Mouse (Mus musculus) neural tube, embryonic 13.5 days (tissue): ENCODE data around the gene Gorasp1. TPM values are rescaled to one million over a fixed set of nuclear protein-coding genes. Genes with fewer than 3 reads are reported as not detected.

Experiments
- ATAC-seq: fragments of 200-750 bp; cut with Nextera tagmentation; 2 replicates; pipeline ENCODE4 v1.8.0; 2017; ENCODE audit warnings: low read depth, mild to moderate bottlenecking, moderate TSS enrichment, moderate library complexity
- H3K27ac ChIP-seq: fragments of 300-500 bp; sonication (generic); replicated peaks from 2 replicates; pipeline ENCODE4 v1.5.1; 2015; ENCODE audit warnings: moderate library complexity, mild to moderate bottlenecking, inconsistent platforms
- H3K27me3 ChIP-seq: fragments of 300-500 bp; sonication (generic); 2 replicates; pipeline ENCODE4 v1.6.1; 2015; ENCODE audit warnings: mild to moderate bottlenecking, inconsistent platforms
- H3K36me3 ChIP-seq: fragments of 300-500 bp; sonication (generic); 2 replicates; pipeline ENCODE4 v1.6.1; 2015; ENCODE audit warnings: mild to moderate bottlenecking, inconsistent platforms
- H3K4me1 ChIP-seq: fragments of 300-500 bp; sonication (generic); replicated peaks from 2 replicates; pipeline ENCODE4 v1.6.1; 2015; ENCODE audit warnings: inconsistent platforms
- H3K4me2 ChIP-seq: fragments of 300-500 bp; sonication (generic); 2 replicates; pipeline ENCODE4 v1.6.1; 2015; ENCODE audit warnings: inconsistent platforms, mild to moderate bottlenecking, moderate library complexity
- H3K4me3 ChIP-seq: fragments of 300-500 bp; sonication (generic); 2 replicates; pipeline ENCODE4 v1.5.1; 2015; ENCODE audit warnings: mild to moderate bottlenecking, inconsistent platforms
- H3K9ac ChIP-seq: fragments of 300-500 bp; sonication (generic); 2 replicates; pipeline ENCODE4 v1.6.1; 2015; ENCODE audit warnings: moderate library complexity, mild to moderate bottlenecking, inconsistent platforms
- H3K9me3 ChIP-seq: fragments of 300-500 bp; sonication (generic); 2 replicates; pipeline ENCODE4 v1.6.1; 2016; ENCODE audit warnings: inconsistent platforms
- WGBS: fragments of 180-500 bp; shearing (Covaris S2); methylation state at CpG from one replicate; pipeline ENCODE4 v1.1.7; 2015; 5-methylcytosine and 5-hydroxymethylcytosine counted together
- polyA plus RNA-seq: library from polyadenylated mRNA; unstranded; fragments of >200 nt; fragmentation: Nextera tagmentation; extraction: Ambion mirVana; gene quantifications from 2 replicates; pipeline ENCODE4 v1.2.1, GENCODE M21; 2015

The Gorasp1 gene
- polyA plus RNA-seq, 1 experiment from 2014 or later = 22.9 TPM

DNA sequence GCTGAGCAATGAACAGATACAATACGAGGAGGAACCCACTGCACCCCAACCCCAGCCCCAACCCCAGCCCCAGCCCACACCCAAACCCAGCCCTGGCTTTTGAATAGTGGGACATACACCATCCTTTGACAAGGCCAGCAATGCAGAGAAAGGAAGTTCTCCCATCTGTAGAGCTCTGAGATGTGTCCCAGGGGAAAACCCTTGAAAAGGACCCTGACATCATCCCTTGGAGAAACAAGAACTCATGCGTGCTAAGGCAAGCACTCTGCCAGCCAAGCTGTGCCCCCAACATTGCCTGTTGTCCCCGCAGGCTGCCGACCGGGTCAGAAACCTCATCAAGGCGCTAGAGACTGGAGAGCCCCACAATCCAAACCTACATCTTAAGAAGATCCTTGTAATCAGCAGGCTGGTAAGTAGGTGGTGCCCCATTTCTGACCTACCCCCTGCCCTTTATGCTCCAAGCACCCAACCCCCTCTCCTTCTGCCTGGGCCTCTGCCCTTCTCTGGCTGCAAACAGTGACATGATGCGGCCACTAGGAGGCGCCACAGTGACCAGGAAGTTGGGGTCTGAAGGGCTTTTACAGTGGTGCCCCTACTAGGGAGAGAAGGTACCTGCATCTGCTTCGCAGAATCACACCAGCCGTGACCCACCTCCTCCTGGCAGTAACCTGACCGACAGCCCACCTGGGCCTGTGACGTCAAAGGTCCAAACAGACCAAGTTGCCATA is 8.0 kb upstream of the Gorasp1 start:
- Histone ChIP-seq H3K4me3 (no peak overlapping the region), H3K9ac (no peak overlapping the region), H3K27ac (no peak overlapping the region), H3K27me3 (no peaks in the 10 kb centered on the region), H3K9me3 (no peaks in the 10 kb centered on the region), H3K4me2 (no peak overlapping the region), H3K4me1 (no peaks in the 10 kb centered on the region), H3K36me3 (no peaks in the 10 kb centered on the region)
- WGBS = 72% methylated on average over 12 of the region's 12 CpGs
- ATAC-seq = no peak

DNA sequence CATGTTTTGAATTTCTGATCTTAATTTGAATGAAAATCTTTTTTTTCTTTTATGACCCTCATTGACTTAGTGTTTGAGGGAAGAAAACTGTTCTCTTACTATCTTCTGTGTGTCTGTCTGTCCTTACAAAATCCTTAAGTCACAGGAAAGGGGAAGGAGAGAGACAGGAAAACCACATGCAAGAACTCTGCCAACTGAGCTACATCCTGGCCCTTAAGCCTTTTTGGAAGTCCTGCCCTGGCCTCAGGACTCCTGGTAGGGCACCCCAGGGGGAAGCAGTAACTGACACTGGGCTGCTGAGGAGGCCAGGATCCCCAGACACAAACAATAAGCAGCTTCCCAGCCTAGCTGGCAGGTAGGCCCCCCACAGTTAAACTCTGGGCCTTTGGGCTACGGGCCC is 6.0 kb upstream of the Gorasp1 start:
- no peaks in the 10 kb centered on the region for H3K27me3 ChIP-seq
- no peak overlapping the region for H3K4me3 ChIP-seq
- ATAC-seq = no peak
- H3K9ac ChIP-seq = no peak overlapping the region
- H3K27ac ChIP-seq = no peak overlapping the region
- 73% methylated on average over 1 of the region's 1 CpGs for WGBS
- H3K9me3 ChIP-seq = no peaks in the 10 kb centered on the region
- H3K4me2 ChIP-seq = no peak overlapping the region
- H3K4me1 ChIP-seq = no peaks in the 10 kb centered on the region
- no peaks in the 10 kb centered on the region for H3K36me3 ChIP-seq

DNA sequence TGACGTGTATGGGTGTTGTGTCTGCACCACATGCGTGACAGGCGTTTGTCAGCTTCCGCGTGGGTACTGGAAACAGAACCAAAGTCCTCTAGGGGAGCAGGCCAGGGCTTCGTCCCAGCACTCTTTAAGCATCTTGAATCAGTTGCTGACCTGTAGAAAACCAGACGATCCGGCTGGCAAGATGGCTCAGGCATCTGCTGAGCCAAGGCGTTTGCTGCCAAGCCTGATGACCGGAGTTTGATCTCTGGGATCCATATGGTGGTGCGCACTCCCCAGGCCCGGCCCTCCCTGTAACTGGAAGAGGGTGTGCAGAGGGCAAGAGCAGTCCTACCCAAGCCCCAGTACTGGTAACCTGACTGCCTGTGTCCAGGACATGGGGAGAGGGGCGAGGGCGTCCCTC is 4.5 kb upstream of the Gorasp1 start:
- H3K9me3 ChIP-seq = no peaks in the 10 kb centered on the region
- 90% methylated on average over 14 of the region's 14 CpGs for WGBS
- no peak overlapping the region for H3K4me3 ChIP-seq
- H3K9ac ChIP-seq = no peak overlapping the region
- peaks cover 6% of the 10 kb centered on the region for H3K4me1 ChIP-seq
- no peaks in the 10 kb centered on the region for H3K27me3 ChIP-seq
- H3K27ac ChIP-seq = no peak overlapping the region
- no peaks in the 10 kb centered on the region for H3K36me3 ChIP-seq
- no peak for ATAC-seq
- no peak overlapping the region for H3K4me2 ChIP-seq

DNA sequence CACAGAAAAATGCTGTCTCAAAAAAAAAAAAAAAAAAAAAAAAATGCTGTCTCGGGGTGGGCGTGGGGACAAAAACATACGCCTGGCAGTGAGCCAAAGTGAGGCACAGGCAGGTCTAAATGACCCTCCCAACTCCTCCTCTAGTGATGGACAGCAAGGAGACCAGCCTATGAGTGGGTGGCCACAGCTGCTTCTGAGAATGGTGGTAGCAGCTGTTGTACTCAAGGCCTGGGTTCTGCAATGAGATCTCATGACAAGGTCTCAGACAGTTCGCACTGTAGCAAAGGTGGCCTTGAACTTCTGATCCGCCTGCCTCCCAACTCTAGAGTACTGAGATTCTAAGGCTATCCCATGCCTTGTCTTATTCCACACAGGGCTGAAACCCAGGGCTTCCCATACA is 4.0 kb upstream of the Gorasp1 start:
- ATAC-seq = no peak

DNA sequence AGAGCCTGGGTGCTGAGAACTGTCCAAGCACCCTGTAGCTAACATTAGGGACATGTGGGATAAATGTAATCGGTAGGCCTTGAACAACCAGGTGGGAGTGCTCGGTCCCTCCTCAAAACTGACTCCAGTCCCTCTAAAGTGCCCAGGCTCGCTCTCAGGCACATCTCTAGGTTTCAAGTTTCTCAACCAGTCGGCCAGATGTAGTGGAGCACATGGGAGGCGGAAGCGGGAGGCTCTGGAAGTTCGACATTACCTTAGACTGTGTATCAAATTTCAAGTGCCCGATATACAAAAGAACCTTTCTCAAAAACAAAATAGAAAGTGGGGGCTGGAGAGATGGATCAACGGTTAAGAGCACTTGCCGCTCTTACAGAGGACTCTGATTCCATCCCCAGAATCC is 2.3 kb upstream of the Gorasp1 start:
- Histone ChIP-seq H3K9ac (no peak overlapping the region), H3K27me3 (no peaks in the 10 kb centered on the region), H3K27ac (no peak overlapping the region), H3K4me1 (peaks cover 21% of the 10 kb centered on the region), H3K4me3 (no peak overlapping the region), H3K9me3 (no peaks in the 10 kb centered on the region), H3K36me3 (no peaks in the 10 kb centered on the region), H3K4me2 (no peak overlapping the region)
- ATAC-seq = no peak
- WGBS = 75% methylated on average over 10 of the region's 10 CpGs

More for the DNA sequence above, 4.0 kb upstream of the Gorasp1 start:
- Histone ChIP-seq H3K4me2 (no peak overlapping the region), H3K27ac (no peak overlapping the region), H3K9ac (no peak overlapping the region), H3K4me3 (no peak overlapping the region), H3K9me3 (no peaks in the 10 kb centered on the region), H3K36me3 (no peaks in the 10 kb centered on the region), H3K27me3 (no peaks in the 10 kb centered on the region), H3K4me1 (peaks cover 11% of the 10 kb centered on the region)
- WGBS = 87% methylated on average over 5 of the region's 5 CpGs

DNA sequence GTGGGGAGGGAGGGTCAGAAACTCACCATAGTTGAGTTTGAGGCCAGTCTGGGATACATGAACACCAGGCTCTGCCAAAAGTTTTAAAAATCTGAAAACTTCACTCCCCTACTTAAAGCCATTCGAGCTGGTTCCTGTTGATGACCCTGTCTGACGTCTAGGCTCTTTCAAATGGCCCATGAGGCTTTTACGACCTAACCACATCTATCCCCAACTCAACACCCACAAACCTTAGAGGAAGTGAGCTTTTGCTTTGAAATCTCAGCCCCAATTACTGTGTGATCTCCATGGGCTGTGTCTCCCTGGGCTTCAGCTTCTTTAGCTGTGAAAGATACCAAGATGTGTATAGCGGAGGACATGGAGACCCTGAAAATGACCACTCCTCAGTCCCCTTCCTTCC is 1.1 kb upstream of the Gorasp1 start:
- H3K27me3 ChIP-seq = no peaks in the 10 kb centered on the region
- no peak for ATAC-seq
- no peak overlapping the region for H3K27ac ChIP-seq
- no peaks in the 10 kb centered on the region for H3K36me3 ChIP-seq
- no peak overlapping the region for H3K4me3 ChIP-seq
- no peaks in the 10 kb centered on the region for H3K9me3 ChIP-seq
- H3K4me2 ChIP-seq = no peak overlapping the region
- peaks cover 21% of the 10 kb centered on the region for H3K4me1 ChIP-seq
- H3K9ac ChIP-seq = no peak overlapping the region
- 73% methylated on average over 4 of the region's 4 CpGs for WGBS

DNA sequence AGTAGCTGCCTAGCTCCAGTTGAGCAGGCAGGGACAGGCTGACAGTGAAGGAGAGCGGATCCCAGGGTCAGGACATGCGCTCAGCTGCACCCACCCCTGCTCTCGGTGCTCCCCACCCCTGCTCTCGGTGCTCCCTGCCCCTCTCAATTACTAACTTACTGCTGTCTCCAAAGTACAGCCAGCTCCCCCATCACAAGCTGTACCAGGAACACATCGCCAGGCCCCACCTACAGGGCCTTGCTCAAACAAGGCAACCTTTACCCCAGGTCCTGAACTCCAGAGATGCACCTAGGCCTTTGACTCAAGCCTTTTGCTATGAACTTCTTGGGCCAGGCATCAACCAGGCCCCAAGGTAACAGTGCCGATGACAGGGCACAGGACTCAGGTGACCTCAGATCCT is 3.7 kb downstream of the Gorasp1 start:
- Histone ChIP-seq H3K9ac (no peak overlapping the region), H3K36me3 (peaks cover 44% of the 10 kb centered on the region), H3K27me3 (no peaks in the 10 kb centered on the region), H3K4me3 (no peak overlapping the region), H3K9me3 (no peaks in the 10 kb centered on the region), H3K27ac (no peak overlapping the region), H3K4me1 (peaks cover 21% of the 10 kb centered on the region), H3K4me2 (no peak overlapping the region)
- ATAC-seq = no peak
- 93% methylated on average over 6 of the region's 6 CpGs for WGBS

DNA sequence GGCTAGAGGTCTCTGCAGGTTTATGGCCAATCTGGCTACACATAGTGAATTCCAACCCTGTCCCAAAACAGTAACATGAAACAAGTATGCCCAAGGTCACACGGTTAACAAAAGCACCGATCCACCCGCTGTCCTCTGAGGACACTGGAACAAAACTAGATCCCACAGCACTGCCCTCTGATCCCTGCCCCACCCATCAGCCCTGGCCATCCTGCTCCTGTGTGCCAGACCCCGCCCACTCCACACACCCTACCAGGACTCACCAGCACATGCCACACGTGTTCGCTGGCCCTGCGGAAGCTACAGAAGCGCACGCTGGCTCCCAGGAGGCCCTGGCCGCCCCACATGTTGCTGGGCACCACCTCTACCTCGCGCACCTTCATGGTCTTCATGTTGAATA is 5.0 kb downstream of the Gorasp1 start:
- H3K27ac ChIP-seq = no peak overlapping the region
- peaks cover 16% of the 10 kb centered on the region for H3K4me1 ChIP-seq
- no peak overlapping the region for H3K4me3 ChIP-seq
- no peaks in the 10 kb centered on the region for H3K9me3 ChIP-seq
- peaks cover 57% of the 10 kb centered on the region for H3K36me3 ChIP-seq
- H3K9ac ChIP-seq = no peak overlapping the region
- WGBS = 91% methylated on average over 12 of the region's 12 CpGs
- no peak for ATAC-seq
- H3K4me2 ChIP-seq = no peak overlapping the region
- no peaks in the 10 kb centered on the region for H3K27me3 ChIP-seq

DNA sequence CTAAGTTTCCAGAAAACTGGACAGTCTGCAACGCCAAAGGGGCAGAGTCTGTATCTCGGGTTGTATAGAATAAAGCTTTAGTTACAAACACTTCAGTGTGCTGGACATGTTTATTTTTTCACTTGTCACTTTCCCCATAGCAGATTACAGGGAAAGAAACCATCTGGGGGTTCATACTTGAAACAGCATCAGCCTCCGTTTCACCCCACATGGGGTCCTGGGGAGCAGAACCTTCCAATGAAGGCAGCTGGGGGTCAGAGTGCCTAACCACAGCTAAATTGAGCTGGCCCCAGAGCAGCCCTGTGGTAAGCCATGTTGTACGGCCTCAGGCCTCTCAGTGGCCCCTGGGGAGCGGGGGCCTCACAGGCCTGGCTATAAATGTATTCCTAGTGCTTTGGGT is 10.9 kb downstream of the Gorasp1 start:
- Histone ChIP-seq H3K36me3 (peaks cover 91% of the 10 kb centered on the region), H3K9me3 (no peaks in the 10 kb centered on the region), H3K4me1 (no peaks in the 10 kb centered on the region), H3K4me2 (no peak overlapping the region), H3K27me3 (no peaks in the 10 kb centered on the region), H3K4me3 (no peak overlapping the region), H3K9ac (no peak overlapping the region), H3K27ac (no peak overlapping the region)
- no peak for ATAC-seq
- WGBS = 84% methylated on average over 5 of the region's 5 CpGs

DNA sequence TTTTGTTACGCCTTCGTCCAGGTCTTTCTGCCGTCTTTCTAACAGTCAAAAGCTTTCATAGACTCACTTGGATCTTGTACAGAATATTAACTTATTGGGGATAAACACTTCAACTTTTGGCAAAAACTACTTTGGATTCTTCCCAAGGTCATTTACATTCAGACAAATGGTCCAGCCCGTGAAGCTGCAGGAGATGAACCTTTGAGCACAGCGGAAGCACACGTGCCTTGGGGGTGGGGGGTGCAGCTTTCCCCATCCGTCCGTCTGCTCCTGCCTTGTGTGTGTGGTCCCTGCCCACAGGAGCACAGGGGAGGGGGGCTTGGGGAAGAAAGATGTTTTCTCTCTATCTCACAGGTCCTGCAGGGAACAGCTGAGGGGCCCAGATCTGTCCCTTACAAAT is 11.6 kb downstream of the Gorasp1 start:
- WGBS = 78% methylated on average over 8 of the region's 8 CpGs
- Histone ChIP-seq H3K4me1 (no peaks in the 10 kb centered on the region), H3K27ac (no peak overlapping the region), H3K36me3 (peaks cover 91% of the 10 kb centered on the region), H3K4me2 (no peak overlapping the region), H3K27me3 (no peaks in the 10 kb centered on the region), H3K9ac (no peak overlapping the region), H3K9me3 (no peaks in the 10 kb centered on the region), H3K4me3 (no peak overlapping the region)
- ATAC-seq = no peak

DNA sequence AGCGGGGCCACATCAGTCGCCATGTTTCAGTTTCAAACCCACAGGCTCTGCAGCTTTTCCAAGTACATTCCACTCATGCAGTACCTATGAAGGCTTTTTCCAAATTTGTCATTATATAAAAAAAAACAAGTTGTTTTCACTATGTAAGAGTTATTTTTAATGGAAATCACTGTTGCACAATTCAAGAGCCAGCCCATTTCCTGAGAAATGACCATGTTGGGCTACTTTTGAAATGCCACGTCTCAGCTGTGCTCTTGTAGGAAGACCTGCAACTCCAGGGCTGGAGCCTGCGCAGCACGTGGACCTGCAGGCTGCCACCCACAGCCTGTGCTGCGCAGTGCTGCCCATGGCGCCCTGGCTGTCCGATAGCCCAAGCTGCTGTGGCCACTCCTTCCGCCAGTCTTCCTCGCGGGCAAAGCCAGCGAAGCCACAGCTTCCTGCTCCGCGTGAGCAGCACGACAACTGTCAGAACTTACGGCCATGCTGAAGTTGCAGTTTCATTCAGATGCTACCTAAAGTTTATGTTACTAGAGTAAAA is 12.2 kb downstream of the Gorasp1 start:
- Histone ChIP-seq H3K4me1 (no peaks in the 10 kb centered on the region), H3K4me3 (no peak overlapping the region), H3K9me3 (no peaks in the 10 kb centered on the region), H3K27me3 (no peaks in the 10 kb centered on the region), H3K4me2 (no peak overlapping the region), H3K27ac (no peak overlapping the region), H3K36me3 (peaks cover 91% of the 10 kb centered on the region), H3K9ac (no peak overlapping the region)
- no peak for ATAC-seq
- WGBS = 93% methylated on average over 16 of the region's 16 CpGs

DNA sequence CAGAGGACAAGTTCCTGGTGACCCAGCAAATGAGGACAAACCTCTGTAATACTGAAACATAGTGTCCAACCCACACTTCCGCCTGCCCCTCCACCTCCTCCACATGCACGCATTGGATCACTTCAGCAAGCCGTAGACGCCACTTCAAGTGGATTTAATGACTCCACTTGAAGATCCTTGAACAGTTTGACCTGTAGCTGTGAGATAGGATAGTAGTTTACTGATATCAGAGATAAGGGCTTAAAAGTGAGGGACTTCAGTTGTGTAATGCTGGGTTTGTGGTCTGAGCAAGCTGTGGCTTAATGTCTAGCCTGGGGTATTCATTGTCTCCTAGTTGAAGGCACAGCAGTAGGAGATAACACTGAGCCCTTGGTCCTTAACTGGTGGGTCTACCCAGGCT is 13.9 kb downstream of the Gorasp1 start:
- Histone ChIP-seq H3K4me3 (no peak overlapping the region), H3K4me1 (no peaks in the 10 kb centered on the region), H3K27me3 (no peaks in the 10 kb centered on the region), H3K4me2 (no peak overlapping the region), H3K27ac (no peak overlapping the region), H3K36me3 (peaks cover 90% of the 10 kb centered on the region), H3K9ac (no peak overlapping the region), H3K9me3 (no peaks in the 10 kb centered on the region)
- no peak for ATAC-seq
- WGBS = 96% methylated on average over 4 of the region's 4 CpGs

DNA sequence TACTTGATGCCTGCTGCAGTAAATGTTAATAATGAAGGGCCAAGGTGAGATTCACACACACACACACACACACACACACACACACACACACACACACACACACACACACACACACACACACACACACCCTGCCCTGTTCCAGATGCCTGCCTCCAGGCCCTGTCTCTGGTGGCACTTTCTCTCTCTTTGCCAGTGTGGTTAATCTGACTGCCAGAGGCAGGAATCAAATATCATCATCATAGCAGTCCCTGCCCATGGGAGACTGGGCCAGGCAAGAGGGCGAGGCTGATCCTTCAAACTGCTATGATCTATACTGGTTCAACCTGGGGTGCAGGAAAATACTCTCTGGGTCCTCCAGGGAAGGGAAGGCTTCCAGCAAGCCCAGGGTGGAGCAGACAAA is 17.5 kb downstream of the Gorasp1 start:
- peaks cover 85% of the 10 kb centered on the region for H3K36me3 ChIP-seq
- no peak overlapping the region for H3K4me2 ChIP-seq
- 91% methylated on average over 1 of the region's 1 CpGs for WGBS
- H3K27ac ChIP-seq = no peak overlapping the region
- no peaks in the 10 kb centered on the region for H3K9me3 ChIP-seq
- no peaks in the 10 kb centered on the region for H3K27me3 ChIP-seq
- H3K4me3 ChIP-seq = no peak overlapping the region
- no peaks in the 10 kb centered on the region for H3K4me1 ChIP-seq
- no peak for ATAC-seq
- no peak overlapping the region for H3K9ac ChIP-seq
